Mouse (Mus musculus): ENCODE measurements around the gene Chrne.

DNA sequence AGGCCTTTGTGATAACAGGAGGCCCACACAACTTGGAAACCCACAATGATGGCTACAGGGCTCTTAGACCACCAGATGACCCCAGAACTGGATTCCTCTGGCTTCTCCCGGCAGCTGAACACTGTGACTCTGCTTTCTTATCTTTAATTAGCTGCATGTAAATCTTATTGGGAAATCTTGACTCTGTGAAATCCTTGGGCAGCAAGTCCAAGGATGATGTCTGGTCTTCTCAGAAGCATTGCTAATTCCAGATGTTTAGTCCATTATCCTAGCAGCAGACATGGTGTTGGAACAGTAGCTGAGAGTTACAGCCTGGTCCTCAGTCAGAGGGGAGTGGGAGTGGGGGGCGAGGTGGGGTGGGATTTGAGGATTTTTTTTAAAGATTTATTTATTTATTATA is 9.4 kb upstream of the Chrne start:
- TF ChIP-seq CTCF (conservative IDR thresholded peaks at IDR 0.05; ENCODE audit: low read length) (no peak), POU5F1 (IDR thresholded peaks at IDR 0.05; ENCODE audit: borderline replicate concordance, low read length) (no peak), NANOG (IDR thresholded peaks at IDR 0.05; ENCODE audit: borderline replicate concordance, low read length) (no peak)

All from E14TG2a.4 (cell line).